Mouse (Mus musculus) forebrain, embryonic 16.5 days (tissue): ENCODE results near the gene Nrros. TPM values are rescaled to one million over a fixed set of nuclear protein-coding genes. Genes with fewer than 3 reads are reported as not detected.
"Not testable (repeated sequence)": the region's sequence is repeated elsewhere in the genome, so short reads cannot be mapped to it uniquely, and the experiment has no call there.

ENCODE experiments used
- ATAC-seq: fragments of 200-750 bp; cut with Nextera tagmentation; 2 replicates; pipeline ENCODE4 v1.8.0; 2017; ENCODE audit warnings: mild to moderate bottlenecking, moderate library complexity
- H3K27ac ChIP-seq: fragments of 300-500 bp; sonication (generic); 2 replicates; pipeline ENCODE4 v1.5.1; 2014; ENCODE audit warnings: low read length, control low read depth
- H3K27me3 ChIP-seq: fragments of 300-500 bp; sonication (generic); replicated peaks from 2 replicates; pipeline ENCODE4 v1.6.1; 2014; ENCODE audit warnings: low read length; ENCODE audit not compliant: control insufficient read depth, insufficient read depth
- H3K36me3 ChIP-seq: fragments of 300-500 bp; sonication (generic); 2 replicates; pipeline ENCODE4 v1.6.1; 2014; ENCODE audit not compliant: control insufficient read depth, insufficient read depth
- H3K4me1 ChIP-seq: fragments of 300-500 bp; sonication (generic); replicated peaks from 2 replicates; pipeline ENCODE4 v1.6.1; 2014; ENCODE audit warnings: low read length; ENCODE audit not compliant: control insufficient read depth, insufficient read depth
- H3K4me2 ChIP-seq: fragments of 300-500 bp; sonication (generic); 2 replicates; pipeline ENCODE4 v1.6.1; 2014; ENCODE audit warnings: mild to moderate bottlenecking, low read length, control low read depth
- H3K4me3 ChIP-seq: fragments of 300-500 bp; sonication (generic); replicated peaks from 2 replicates; pipeline ENCODE4 v1.5.1; 2014; ENCODE audit warnings: mild to moderate bottlenecking, low read length, control low read depth
- H3K9ac ChIP-seq: fragments of 300-500 bp; sonication (generic); replicated peaks from 2 replicates; pipeline ENCODE4 v1.6.1; 2014; ENCODE audit warnings: low read depth, low read length, control low read depth
- H3K9me3 ChIP-seq: fragments of 300-500 bp; sonication (generic); 2 replicates; pipeline ENCODE4 v1.6.1; 2016; ENCODE audit warnings: low read length; ENCODE audit not compliant: control insufficient read depth
- WGBS: fragments of 180-500 bp; shearing (Covaris S2); extraction: QIAGEN DNeasy Blood & Tissue Kit; methylation state at CpG from one replicate; pipeline ENCODE4 v1.1.7; 2014; 5-methylcytosine and 5-hydroxymethylcytosine counted together
- polyA plus RNA-seq: library from polyadenylated mRNA; unstranded; fragments of >200 nt; fragmentation: Nextera tagmentation; extraction: Ambion mirVana; gene quantifications from 2 replicates; pipeline ENCODE4 v1.2.1, GENCODE M21; 2015

The Nrros gene
- polyA plus RNA-seq, 1 experiment from 2014 or later = 9.0 TPM

DNA sequence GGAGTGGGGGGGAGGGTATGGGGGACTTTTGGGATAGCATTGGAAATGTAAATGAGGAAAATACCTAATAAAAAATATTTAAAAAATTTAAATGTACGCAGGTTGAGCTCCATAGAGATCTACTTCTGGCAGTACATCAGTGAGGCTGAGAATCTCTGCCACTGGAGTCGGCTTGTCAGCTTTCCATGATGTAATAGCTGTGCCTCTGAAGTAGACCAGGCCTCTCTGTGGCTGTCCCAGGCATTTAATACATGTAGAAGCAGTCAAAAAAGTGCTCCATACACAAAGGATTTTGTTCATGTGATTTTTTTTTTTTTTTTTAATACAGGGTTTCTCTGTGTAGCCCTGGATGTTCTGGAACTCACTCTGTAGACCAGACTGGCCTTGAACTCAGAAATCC is 67.6 kb downstream of the Nrros start:
- 93% methylated on average over 2 of the region's 2 CpGs for WGBS
- H3K9ac ChIP-seq, H3K27me3 ChIP-seq, H3K36me3 ChIP-seq, ATAC-seq, H3K4me2 ChIP-seq, H3K9me3 ChIP-seq, H3K27ac ChIP-seq, H3K4me3 ChIP-seq: not testable (repeated sequence)
- H3K4me1 ChIP-seq = peaks cover 19% of the 10 kb centered on the region

Other genes with a start within 250 kb of the Nrros start
- 1.6 TPM in 2 replicates for gene Pigz, start 231.7 kb downstream of the Nrros start, polyA plus RNA-seq
- gene 0610012G03Rik, start 217.1 kb downstream of the Nrros start, polyA plus RNA-seq = 110 and 112 TPM in 2 replicates
- 115 and 121 TPM in 2 replicates for gene Ncbp2, start 217.1 kb downstream of the Nrros start, polyA plus RNA-seq
- gene Senp5, start 162.3 kb downstream of the Nrros start, polyA plus RNA-seq = 18.6 and 19.2 TPM in 2 replicates
- 42.9 and 50.9 TPM in 2 replicates for gene Pak2, start 86.3 kb downstream of the Nrros start, polyA plus RNA-seq
- gene Pigx, start 65.9 kb downstream of the Nrros start, polyA plus RNA-seq = 121 and 122 TPM in 2 replicates
- 48.4 and 56.3 TPM in 2 replicates for gene Cep19, start 65.8 kb downstream of the Nrros start, polyA plus RNA-seq
- gene Bex6, start 14.2 kb upstream of the Nrros start, polyA plus RNA-seq = not detected in 2 replicates
- 9.9 and 10.2 TPM in 2 replicates for gene Fbxo45, start 81.6 kb upstream of the Nrros start, polyA plus RNA-seq
- 13.9 and 15.7 TPM in 2 replicates for gene Wdr53, start 81.6 kb upstream of the Nrros start, polyA plus RNA-seq
- gene Smco1, start 105.9 kb upstream of the Nrros start, polyA plus RNA-seq = 0.17 TPM in 1 of 2 replicates, not detected in the other
- 27.5 and 35.2 TPM in 2 replicates for gene Rnf168, start 111.9 kb upstream of the Nrros start, polyA plus RNA-seq
- gene Ubxn7, start 166.7 kb upstream of the Nrros start, polyA plus RNA-seq = 28.8 and 30.4 TPM in 2 replicates
- not detected in 2 replicates for gene Tm4sf19, start 234.9 kb upstream of the Nrros start, polyA plus RNA-seq